Mouse (Mus musculus): ENCODE measurements around the gene Oasl1. TPM values are rescaled to one million over a fixed set of nuclear protein-coding genes. Genes with fewer than 3 reads are reported as not detected.

Gene Oasl1
- polyA plus RNA-seq, 1 experiment: not detected

GRCm38 (mm10) chr5:114953326-114953725, 30.3 kb downstream of the Oasl1 start:
- Histone ChIP-seq H3K36me3 (ENCODE audit: control insufficient read depth, insufficient read depth, low read length, poor library complexity, severe bottlenecking) (peaks cover 4% of the 10 kb centered on the region; the same call in 1 of the 2 replicates), H3K27me3 (ENCODE audit: control insufficient read depth, insufficient read depth, low read length, poor library complexity, severe bottlenecking) (no peaks in the 10 kb centered on the region), H3K4me3 (ENCODE audit: low read depth, low read length) (no peak overlapping the region), H3K9ac (ENCODE audit: low read depth, poor library complexity, severe bottlenecking) (no peak overlapping the region), H3K27ac (ENCODE audit: insufficient read depth, low read length) (no peak overlapping the region), H3K4me1 (ENCODE audit: control insufficient read depth, insufficient read depth, low read length) (no peaks in the 10 kb centered on the region), H3K9me3 (replicated peaks; ENCODE audit: control insufficient read depth, insufficient read depth, low read length, poor library complexity, severe bottlenecking) (no peaks in the 10 kb centered on the region)
- TF ChIP-seq POLR2A (IDR thresholded peaks at IDR 0.05; ENCODE audit: insufficient read depth, low read length): no peak
- TF ChIP-seq CTCF (IDR thresholded peaks at IDR 0.05; ENCODE audit: low read depth, low read length): no peak
- TF ChIP-seq EP300 (IDR thresholded peaks at IDR 0.05; ENCODE audit: insufficient read depth, low read depth, low read length): no peak

- TF ChIP-seq POLR2A (IDR thresholded peaks at IDR 0.05; ENCODE audit: insufficient read depth, low read length) (no peak), EP300 (IDR thresholded peaks at IDR 0.05; ENCODE audit: insufficient read depth, low read depth, low read length) (no peak), CTCF (IDR thresholded peaks at IDR 0.05; ENCODE audit: low read depth, low read length) (no peak)
- H3K9ac ChIP-seq (ENCODE audit: low read depth, poor library complexity, severe bottlenecking): no peak overlapping the region
- no peaks in the 10 kb centered on the region for H3K4me1 ChIP-seq (ENCODE audit: control insufficient read depth, insufficient read depth, low read length)
- no peaks in the 10 kb centered on the region for H3K36me3 ChIP-seq (ENCODE audit: control insufficient read depth, insufficient read depth, low read length, poor library complexity, severe bottlenecking)
- H3K9me3 ChIP-seq (replicated peaks; ENCODE audit: control insufficient read depth, insufficient read depth, low read length, poor library complexity, severe bottlenecking): no peaks in the 10 kb centered on the region
- H3K4me3 ChIP-seq (ENCODE audit: low read depth, low read length): no peak overlapping the region
- no peak overlapping the region for H3K27ac ChIP-seq (ENCODE audit: insufficient read depth, low read length)
- no peaks in the 10 kb centered on the region for H3K27me3 ChIP-seq (ENCODE audit: control insufficient read depth, insufficient read depth, low read length, poor library complexity, severe bottlenecking)
These were observed 35.0 kb downstream of the Oasl1 start for GRCm38 (mm10) chr5:114958069-114958468.

GRCm38 (mm10) chr5:114961590-114962360, 38.7 kb downstream of the Oasl1 start:
- Histone ChIP-seq H3K27ac (ENCODE audit: insufficient read depth, low read length) (no peak overlapping the region), H3K27me3 (ENCODE audit: control insufficient read depth, insufficient read depth, low read length, poor library complexity, severe bottlenecking) (no peaks in the 10 kb centered on the region), H3K9me3 (replicated peaks; ENCODE audit: control insufficient read depth, insufficient read depth, low read length, poor library complexity, severe bottlenecking) (no peaks in the 10 kb centered on the region), H3K9ac (ENCODE audit: low read depth, poor library complexity, severe bottlenecking) (no peak overlapping the region), H3K4me3 (ENCODE audit: low read depth, low read length) (no peak overlapping the region), H3K36me3 (ENCODE audit: control insufficient read depth, insufficient read depth, low read length, poor library complexity, severe bottlenecking) (no peaks in the 10 kb centered on the region), H3K4me1 (ENCODE audit: control insufficient read depth, insufficient read depth, low read length) (no peaks in the 10 kb centered on the region)
- TF ChIP-seq EP300 (IDR thresholded peaks at IDR 0.05; ENCODE audit: insufficient read depth, low read depth, low read length): no peak
- TF ChIP-seq POLR2A (IDR thresholded peaks at IDR 0.05; ENCODE audit: insufficient read depth, low read length): no peak
- no peak for TF ChIP-seq CTCF (IDR thresholded peaks at IDR 0.05; ENCODE audit: low read depth, low read length)

GRCm38 (mm10) chr5:114964315-114964966, 41.4 kb downstream of the Oasl1 start:
- TF ChIP-seq CTCF (IDR thresholded peaks at IDR 0.05; ENCODE audit: low read depth, low read length) (no peak), POLR2A (IDR thresholded peaks at IDR 0.05; ENCODE audit: insufficient read depth, low read length) (no peak), EP300 (IDR thresholded peaks at IDR 0.05; ENCODE audit: insufficient read depth, low read depth, low read length) (no peak)
- Histone ChIP-seq H3K4me3 (ENCODE audit: low read depth, low read length) (no peak overlapping the region), H3K36me3 (ENCODE audit: control insufficient read depth, insufficient read depth, low read length, poor library complexity, severe bottlenecking) (no peaks in the 10 kb centered on the region), H3K27ac (ENCODE audit: insufficient read depth, low read length) (no peak overlapping the region), H3K9me3 (replicated peaks; ENCODE audit: control insufficient read depth, insufficient read depth, low read length, poor library complexity, severe bottlenecking) (no peaks in the 10 kb centered on the region), H3K4me1 (ENCODE audit: control insufficient read depth, insufficient read depth, low read length) (peaks cover 3% of the 10 kb centered on the region), H3K27me3 (ENCODE audit: control insufficient read depth, insufficient read depth, low read length, poor library complexity, severe bottlenecking) (no peaks in the 10 kb centered on the region), H3K9ac (ENCODE audit: low read depth, poor library complexity, severe bottlenecking) (no peak overlapping the region)

GRCm38 (mm10) chr5:114964967-114965898, 42.2 kb downstream of the Oasl1 start:
- Histone ChIP-seq H3K4me1 (ENCODE audit: control insufficient read depth, insufficient read depth, low read length) (peaks cover 3% of the 10 kb centered on the region), H3K27me3 (ENCODE audit: control insufficient read depth, insufficient read depth, low read length, poor library complexity, severe bottlenecking) (no peaks in the 10 kb centered on the region), H3K36me3 (ENCODE audit: control insufficient read depth, insufficient read depth, low read length, poor library complexity, severe bottlenecking) (no peaks in the 10 kb centered on the region), H3K9ac (ENCODE audit: low read depth, poor library complexity, severe bottlenecking) (no peak overlapping the region), H3K9me3 (replicated peaks; ENCODE audit: control insufficient read depth, insufficient read depth, low read length, poor library complexity, severe bottlenecking) (no peaks in the 10 kb centered on the region), H3K27ac (ENCODE audit: insufficient read depth, low read length) (no peak overlapping the region), H3K4me3 (ENCODE audit: low read depth, low read length) (no peak overlapping the region)
- no peak for TF ChIP-seq CTCF (IDR thresholded peaks at IDR 0.05; ENCODE audit: low read depth, low read length)
- TF ChIP-seq POLR2A (IDR thresholded peaks at IDR 0.05; ENCODE audit: insufficient read depth, low read length): no peak
- TF ChIP-seq EP300 (IDR thresholded peaks at IDR 0.05; ENCODE audit: insufficient read depth, low read depth, low read length): no peak

Data from ES-Bruce4 (cell line).